Mouse (Mus musculus): ENCODE data around the gene Krt31. TPM values are rescaled to one million over a fixed set of nuclear protein-coding genes. Genes with fewer than 3 reads are reported as not detected.

Gene Krt31
- polyA plus RNA-seq, 1 experiment from 2014 or later = not detected

GRCm38 (mm10) chr11:100058875-100059274 lies 8.5 kb upstream of the Krt31 start:
- H3K27me3 ChIP-seq (replicated peaks; ENCODE audit: control insufficient read depth, insufficient read depth, low read length) = no peaks in the 10 kb centered on the region
- ATAC-seq (replicated peaks; ENCODE audit: low FRiP score, low TSS enrichment, low read depth) = no peak
- H3K9me3 ChIP-seq (ENCODE audit: control insufficient read depth, low read length) = no peaks in the 10 kb centered on the region
- no peak overlapping the region for H3K4me2 ChIP-seq (ENCODE audit: low read length)
- no peak overlapping the region for H3K9ac ChIP-seq (ENCODE audit: low read length)
- WGBS = 72% methylated on average over 8 of the region's 8 CpGs
- H3K27ac ChIP-seq (ENCODE audit: low read depth) = no peak overlapping the region
- no peaks in the 10 kb centered on the region for H3K4me1 ChIP-seq (replicated peaks; ENCODE audit: control insufficient read depth, insufficient read depth, low read length)
- no peak for DNase-seq (ENCODE audit: low spot score)
- no peaks in the 10 kb centered on the region for H3K36me3 ChIP-seq (ENCODE audit: control insufficient read depth, insufficient read depth, low read length)
- H3K4me3 ChIP-seq (ENCODE audit: low read depth, low read length) = no peak overlapping the region

GRCm38 (mm10) chr11:100055686-100056655 lies 5.6 kb upstream of the Krt31 start:
- Histone ChIP-seq H3K4me3 (ENCODE audit: low read depth, low read length) (no peak overlapping the region), H3K4me1 (replicated peaks; ENCODE audit: control insufficient read depth, insufficient read depth, low read length) (no peaks in the 10 kb centered on the region), H3K36me3 (ENCODE audit: control insufficient read depth, insufficient read depth, low read length) (no peaks in the 10 kb centered on the region), H3K9me3 (ENCODE audit: control insufficient read depth, low read length) (no peaks in the 10 kb centered on the region), H3K27ac (ENCODE audit: low read depth) (no peak overlapping the region), H3K27me3 (replicated peaks; ENCODE audit: control insufficient read depth, insufficient read depth, low read length) (no peaks in the 10 kb centered on the region), H3K9ac (ENCODE audit: low read length) (no peak overlapping the region), H3K4me2 (ENCODE audit: low read length) (no peak overlapping the region)
- ATAC-seq (replicated peaks; ENCODE audit: low FRiP score, low TSS enrichment, low read depth) (no peak), DNase-seq (ENCODE audit: low spot score) (peak; percentile 45)
- 61% methylated on average over 9 of the region's 9 CpGs for WGBS

- Histone ChIP-seq H3K9ac (ENCODE audit: low read length) (no peak overlapping the region), H3K27ac (ENCODE audit: low read depth) (no peak overlapping the region), H3K27me3 (replicated peaks; ENCODE audit: control insufficient read depth, insufficient read depth, low read length) (no peaks in the 10 kb centered on the region), H3K4me1 (replicated peaks; ENCODE audit: control insufficient read depth, insufficient read depth, low read length) (no peaks in the 10 kb centered on the region), H3K9me3 (ENCODE audit: control insufficient read depth, low read length) (no peaks in the 10 kb centered on the region), H3K4me3 (ENCODE audit: low read depth, low read length) (no peak overlapping the region), H3K36me3 (ENCODE audit: control insufficient read depth, insufficient read depth, low read length) (no peaks in the 10 kb centered on the region), H3K4me2 (ENCODE audit: low read length) (no peak overlapping the region)
- ATAC-seq (replicated peaks; ENCODE audit: low FRiP score, low TSS enrichment, low read depth) (no peak), DNase-seq (ENCODE audit: low spot score) (no peak)
- WGBS = 66% methylated on average over 2 of the region's 2 CpGs
Observed at GRCm38 (mm10) chr11:100047193-100047592, 3.2 kb downstream of the Krt31 start.

GRCm38 (mm10) chr11:100046303-100046866 lies 4.0 kb downstream of the Krt31 start:
- no peaks in the 10 kb centered on the region for H3K9me3 ChIP-seq (ENCODE audit: control insufficient read depth, low read length)
- H3K9ac ChIP-seq (ENCODE audit: low read length) = no peak overlapping the region
- no peaks in the 10 kb centered on the region for H3K36me3 ChIP-seq (ENCODE audit: control insufficient read depth, insufficient read depth, low read length)
- ATAC-seq (replicated peaks; ENCODE audit: low FRiP score, low TSS enrichment, low read depth) (no peak), DNase-seq (ENCODE audit: low spot score) (peak; percentile 52)
- no peak overlapping the region for H3K4me2 ChIP-seq (ENCODE audit: low read length)
- no peak overlapping the region for H3K27ac ChIP-seq (ENCODE audit: low read depth)
- H3K27me3 ChIP-seq (replicated peaks; ENCODE audit: control insufficient read depth, insufficient read depth, low read length) = no peaks in the 10 kb centered on the region
- WGBS = 52% methylated on average over 6 of the region's 6 CpGs
- no peak overlapping the region for H3K4me3 ChIP-seq (ENCODE audit: low read depth, low read length)
- no peaks in the 10 kb centered on the region for H3K4me1 ChIP-seq (replicated peaks; ENCODE audit: control insufficient read depth, insufficient read depth, low read length)

- Histone ChIP-seq H3K27me3 (replicated peaks; ENCODE audit: control insufficient read depth, insufficient read depth, low read length) (no peaks in the 10 kb centered on the region), H3K9ac (ENCODE audit: low read length) (no peak within 1 kb of the TSS), H3K4me2 (ENCODE audit: low read length) (no peak within 1 kb of the TSS), H3K4me3 (ENCODE audit: low read depth, low read length) (no peak within 1 kb of the TSS), H3K9me3 (ENCODE audit: control insufficient read depth, low read length) (no peaks in the 10 kb centered on the region), H3K4me1 (replicated peaks; ENCODE audit: control insufficient read depth, insufficient read depth, low read length) (no peaks in the 10 kb centered on the region), H3K36me3 (ENCODE audit: control insufficient read depth, insufficient read depth, low read length) (no peaks in the 10 kb centered on the region), H3K27ac (ENCODE audit: low read depth) (no peak within 1 kb of the TSS)
- WGBS = 90% methylated on average over 6 of the region's 6 CpGs
- ATAC-seq (replicated peaks; ENCODE audit: low FRiP score, low TSS enrichment, low read depth) (no peak), DNase-seq (ENCODE audit: low spot score) (peak; percentile 15)
Observed at GRCm38 (mm10) chr11:100041454-100041853, 8.9 kb downstream of the Krt31 start, which contains the start of gene Krt34. Krt34 (minus strand) TSS chr11:100041554.

GRCm38 (mm10) chr11:100029768-100030167 lies 20.6 kb downstream of the Krt31 start, which contains the start of gene Krt33b:
Krt33b (minus strand) TSS chr11:100029868.
- DNase-seq (ENCODE audit: low spot score) (no peak), ATAC-seq (replicated peaks; ENCODE audit: low FRiP score, low TSS enrichment, low read depth) (no peak)
- Histone ChIP-seq H3K9ac (ENCODE audit: low read length) (no peak within 1 kb of the TSS), H3K36me3 (ENCODE audit: control insufficient read depth, insufficient read depth, low read length) (no peaks in the 10 kb centered on the region), H3K4me1 (replicated peaks; ENCODE audit: control insufficient read depth, insufficient read depth, low read length) (no peaks in the 10 kb centered on the region), H3K4me2 (ENCODE audit: low read length) (no peak within 1 kb of the TSS), H3K9me3 (ENCODE audit: control insufficient read depth, low read length) (no peaks in the 10 kb centered on the region), H3K27me3 (replicated peaks; ENCODE audit: control insufficient read depth, insufficient read depth, low read length) (no peaks in the 10 kb centered on the region), H3K27ac (ENCODE audit: low read depth) (no peak within 1 kb of the TSS), H3K4me3 (ENCODE audit: low read depth, low read length) (no peak within 1 kb of the TSS)
- 84% methylated on average over 6 of the region's 6 CpGs for WGBS

GRCm38 (mm10) chr11:100021438-100021837 lies 28.9 kb downstream of the Krt31 start:
- no peak overlapping the region for H3K4me3 ChIP-seq (ENCODE audit: low read depth, low read length)
- 72% methylated on average over 5 of the region's 5 CpGs for WGBS
- H3K27me3 ChIP-seq (replicated peaks; ENCODE audit: control insufficient read depth, insufficient read depth, low read length) = no peaks in the 10 kb centered on the region
- no peak overlapping the region for H3K4me2 ChIP-seq (ENCODE audit: low read length)
- DNase-seq (ENCODE audit: low spot score) (no peak), ATAC-seq (replicated peaks; ENCODE audit: low FRiP score, low TSS enrichment, low read depth) (no peak)
- no peak overlapping the region for H3K9ac ChIP-seq (ENCODE audit: low read length)
- no peaks in the 10 kb centered on the region for H3K4me1 ChIP-seq (replicated peaks; ENCODE audit: control insufficient read depth, insufficient read depth, low read length)
- no peaks in the 10 kb centered on the region for H3K36me3 ChIP-seq (ENCODE audit: control insufficient read depth, insufficient read depth, low read length)
- H3K27ac ChIP-seq (ENCODE audit: low read depth) = no peak overlapping the region
- H3K9me3 ChIP-seq (ENCODE audit: control insufficient read depth, low read length) = no peaks in the 10 kb centered on the region

- H3K4me3 ChIP-seq (ENCODE audit: low read depth, low read length) = no peak overlapping the region
- H3K27ac ChIP-seq (ENCODE audit: low read depth) = no peak overlapping the region
- H3K27me3 ChIP-seq (replicated peaks; ENCODE audit: control insufficient read depth, insufficient read depth, low read length) = no peaks in the 10 kb centered on the region
- ATAC-seq (replicated peaks; ENCODE audit: low FRiP score, low TSS enrichment, low read depth) = no peak
- no peaks in the 10 kb centered on the region for H3K9me3 ChIP-seq (ENCODE audit: control insufficient read depth, low read length)
- no peaks in the 10 kb centered on the region for H3K36me3 ChIP-seq (ENCODE audit: control insufficient read depth, insufficient read depth, low read length)
- H3K4me1 ChIP-seq (replicated peaks; ENCODE audit: control insufficient read depth, insufficient read depth, low read length) = no peaks in the 10 kb centered on the region
- DNase-seq (ENCODE audit: low spot score) = peak; percentile 15
- H3K9ac ChIP-seq (ENCODE audit: low read length) = no peak overlapping the region
- WGBS = 87% methylated on average over 1 of the region's 1 CpGs
- no peak overlapping the region for H3K4me2 ChIP-seq (ENCODE audit: low read length)
Observed at GRCm38 (mm10) chr11:100019466-100019865, 30.9 kb downstream of the Krt31 start.
